In the genomic region with DNA sequence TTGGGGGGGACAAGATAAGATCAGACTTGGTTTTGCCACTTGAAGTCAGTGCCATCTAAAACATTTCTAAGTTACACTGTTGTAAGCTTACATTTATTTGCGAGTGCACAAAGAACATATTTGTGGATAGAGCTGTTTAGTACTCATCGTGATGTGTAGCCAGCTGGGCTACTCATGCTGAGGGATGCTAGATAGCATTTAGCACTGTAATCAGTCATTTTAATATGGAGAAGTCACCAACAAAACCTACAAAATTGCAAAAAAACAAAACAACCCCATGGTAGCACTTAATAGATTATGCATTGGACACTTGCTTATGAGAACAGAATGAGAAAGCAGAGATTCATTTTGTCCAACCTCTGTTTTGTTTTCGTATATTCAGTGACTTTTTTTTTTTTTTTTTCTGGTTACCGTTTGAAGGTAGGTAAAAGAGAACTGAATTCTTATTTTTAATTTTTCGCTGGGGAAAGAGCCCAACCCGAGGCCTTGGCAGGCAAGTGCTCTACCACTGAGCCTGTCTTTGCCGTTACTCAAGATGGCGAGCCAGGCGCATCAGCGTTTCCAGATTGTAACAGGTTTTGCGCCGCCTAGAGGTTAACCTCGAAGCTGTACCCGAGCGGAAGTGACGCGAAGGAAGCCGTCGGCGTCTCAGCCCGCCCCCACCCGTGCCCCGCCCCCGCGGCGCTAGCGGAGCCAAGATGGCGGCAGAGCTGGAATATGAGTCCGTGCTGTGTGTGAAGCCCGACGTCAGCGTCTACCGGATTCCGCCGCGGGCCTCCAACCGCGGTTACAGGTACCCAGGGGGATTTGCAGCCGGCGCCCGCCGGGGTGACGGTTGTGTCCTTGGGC, we compare ENCODE assay signal across 8 mouse cellular contexts. TPM values are rescaled to one million over a fixed set of nuclear protein-coding genes. Genes with fewer than 3 reads are reported as not detected.
DNase-seq lines count a peak whose midpoint lies in the region; ATAC-seq and TF ChIP-seq lines count a peak whose summit lies in the region.

TSS of gene Necap1 (plus strand) at position 604 of the 849 bp plus-strand sequence.

- ATAC-seq in embryonic facial prominence, embryonic 15.5 days (ENCODE audit: insufficient number of reproducible peaks, low FRiP score, low TSS enrichment, low read depth): peak; percentile 96
- ATAC-seq in limb, embryonic 14.5 days (ENCODE audit: low FRiP score, low read depth): peak; percentile 98
- peak; percentile 98 for ATAC-seq in midbrain, postnatal 0 days (ENCODE audit: low FRiP score)

- TF ChIP-seq POLR2A in bone marrow, adult 2 months (IDR thresholded peaks at IDR 0.05; ENCODE audit: borderline replicate concordance, control insufficient read depth, low read depth, low read length): peak; percentile 79; the same call in 1 of the 2 replicates
- TF ChIP-seq POLR2A in limb, embryonic 14.5 days (IDR thresholded peaks at IDR 0.05; ENCODE audit: borderline replicate concordance, extremely low read depth, insufficient read depth, insufficient read length): peak; percentile 87; the same call in 1 of the 2 replicates

- peak within 1 kb of the TSS; percentile 76 for H3K27ac ChIP-seq in bone marrow, adult 2 months (ENCODE audit: control insufficient read depth, insufficient read depth, low read depth, low read length, poor library complexity)
- H3K27ac ChIP-seq in embryonic facial prominence, embryonic 15.5 days (replicated peaks): peak within 1 kb of the TSS; percentile 91
- peak within 1 kb of the TSS; percentile 86 for H3K27ac ChIP-seq in limb, embryonic 14.5 days (replicated peaks; ENCODE audit: low read depth, low read length)
- peak within 1 kb of the TSS; percentile 77 for H3K27ac ChIP-seq in midbrain, postnatal 0 days (ENCODE audit: low read depth, low read length)

- DNase-seq in 416B (ENCODE audit: low read depth): peak; percentile 95
- DNase-seq in heart, adult 8-10 months (ENCODE audit: low spot score): peak; percentile 98
- DNase-seq in kidney, adult 9 months: peak; percentile 98
- peak; percentile 98 for DNase-seq in limb, embryonic 14.5 days (ENCODE audit: low spot score)
- DNase-seq in midbrain, postnatal 0 days (ENCODE audit: low spot score): peak; percentile 99
- DNase-seq in spleen, postnatal 14 days (ENCODE audit: low spot score in 2 of 2): peak; percentile 92 to 97

- no peaks in the 10 kb centered on the region; the same call in none of the 2 replicates for H3K4me1 ChIP-seq in bone marrow, adult 2 months (ENCODE audit: control insufficient read depth, insufficient read depth, low read length)
- peaks cover 13% of the 10 kb centered on the region for H3K4me1 ChIP-seq in embryonic facial prominence, embryonic 15.5 days
- H3K4me1 ChIP-seq in limb, embryonic 14.5 days (ENCODE audit: control insufficient read depth, insufficient read depth, low read length): peaks cover 7% of the 10 kb centered on the region
- H3K4me1 ChIP-seq in midbrain, postnatal 0 days (ENCODE audit: insufficient read depth, low read length): 0 out of 2 replicates have a peak, but pooled peaks cover 4% of the 10 kb centered on the region

- H3K27me3 ChIP-seq in embryonic facial prominence, embryonic 15.5 days: no peaks in the 10 kb centered on the region
- H3K27me3 ChIP-seq in limb, embryonic 14.5 days (ENCODE audit: control insufficient read depth, insufficient read depth, low read length): no peaks in the 10 kb centered on the region
- no peaks in the 10 kb centered on the region for H3K27me3 ChIP-seq in midbrain, postnatal 0 days (ENCODE audit: insufficient read depth, low read length)

- no peaks in the 10 kb centered on the region for H3K9me3 ChIP-seq in embryonic facial prominence, embryonic 15.5 days (replicated peaks)
- H3K9me3 ChIP-seq in limb, embryonic 14.5 days (ENCODE audit: control insufficient read depth, low read length): no peaks in the 10 kb centered on the region
- no peaks in the 10 kb centered on the region for H3K9me3 ChIP-seq in midbrain, postnatal 0 days (ENCODE audit: low read length)

- H3K9ac ChIP-seq in embryonic facial prominence, embryonic 15.5 days: peak within 1 kb of the TSS; percentile 89
- H3K9ac ChIP-seq in limb, embryonic 14.5 days (ENCODE audit: low read depth, low read length, severe bottlenecking): peak within 1 kb of the TSS; percentile 90
- H3K9ac ChIP-seq in midbrain, postnatal 0 days (replicated peaks; ENCODE audit: low read length, poor library complexity, severe bottlenecking): peak within 1 kb of the TSS; percentile 81

- peak within 1 kb of the TSS; percentile 95 for H3K4me3 ChIP-seq in bone marrow, adult 2 months (replicated peaks; ENCODE audit: control insufficient read depth, low read depth, low read length)
- H3K4me3 ChIP-seq in embryonic facial prominence, embryonic 15.5 days (replicated peaks): peak within 1 kb of the TSS; percentile 91
- H3K4me3 ChIP-seq in limb, embryonic 14.5 days (replicated peaks; ENCODE audit: low read length): peak within 1 kb of the TSS; percentile 92
- peak within 1 kb of the TSS; percentile 74 for H3K4me3 ChIP-seq in midbrain, postnatal 0 days (ENCODE audit: low read depth, low read length)

- 7% methylated on average over 43 of the region's 43 CpGs for WGBS in bone marrow, adult 2 months
- 6% methylated on average over 43 of the region's 43 CpGs for WGBS in embryonic facial prominence, embryonic 15.5 days
- 9% methylated on average over 35 of the region's 43 CpGs for WGBS in limb, embryonic 14.5 days
- WGBS in midbrain, postnatal 0 days: 8% methylated on average over 43 of the region's 43 CpGs

- 0 out of 2 replicates have a peak, but pooled peaks cover 6% of the 10 kb centered on the region for H3K36me3 ChIP-seq in embryonic facial prominence, embryonic 15.5 days
- H3K36me3 ChIP-seq in limb, embryonic 14.5 days (ENCODE audit: control insufficient read depth, insufficient read depth, low read length): peaks cover 21% of the 10 kb centered on the region
- H3K36me3 ChIP-seq in midbrain, postnatal 0 days (ENCODE audit: insufficient read depth, low read length): peaks cover 9% of the 10 kb centered on the region

- H3K4me2 ChIP-seq in embryonic facial prominence, embryonic 15.5 days (replicated peaks): peak within 1 kb of the TSS; percentile 50
- peak within 1 kb of the TSS; percentile 69 for H3K4me2 ChIP-seq in limb, embryonic 14.5 days (replicated peaks; ENCODE audit: low read depth, low read length, severe bottlenecking)
- H3K4me2 ChIP-seq in midbrain, postnatal 0 days (ENCODE audit: low read depth, low read length, poor library complexity, severe bottlenecking): peak within 1 kb of the TSS; percentile 53

- TF ChIP-seq CTCF in bone marrow, adult 2 months (IDR thresholded peaks at IDR 0.05; ENCODE audit: control insufficient read depth, insufficient read depth, low read length): peak; percentile 86
- TF ChIP-seq CTCF in midbrain, postnatal 0 days (IDR thresholded peaks at IDR 0.05): peak; percentile 90

RNA-seq across cellular contexts. Expression of gene Necap1, which starts in this region (rescaled TPM):
- 7.4 and 8.9 TPM in 2 replicates for polyA plus RNA-seq in bone marrow, adult 2 months (2011; ENCODE audit: insufficient read depth, insufficient read length, low replicate concordance, missing spikeins)
- polyA plus RNA-seq in embryonic facial prominence, embryonic 15.5 days (2015; fragmentation: Nextera tagmentation; extraction: Ambion mirVana): 54.5 and 57.0 TPM in 2 replicates
- total RNA-seq in heart, adult 8-10 months (2022): 10 to 100 TPM; 17.1 to 22.1 (median 20.1) TPM
- polyA plus RNA-seq in limb, embryonic 14.5 days (2012; rRNA removed): 49.3 and 54.9 TPM in 2 replicates
- 58.3 and 58.9 TPM in 2 replicates for polyA plus RNA-seq in limb, embryonic 14.5 days (2014; fragmentation: Nextera tagmentation; extraction: Ambion mirVana)
- 145 and 146 TPM in 2 replicates for total RNA-seq in midbrain, postnatal 0 days (2014; rRNA removed)
- polyA plus RNA-seq in midbrain, postnatal 0 days (2015; fragmentation: Nextera tagmentation; extraction: Ambion mirVana): 173 and 178 TPM in 2 replicates

Comparison
In these comparisons a context has a peak if more than half of its experiments do, and no peak if none do; other contexts are left out.
1. Peak in every context shown above with its lines: DNase-seq, ATAC-seq, H3K4me3 ChIP-seq and H3K27ac ChIP-seq.